Mouse (Mus musculus) heart, postnatal 4 days (tissue): ENCODE measurements around the gene Emb. TPM values are rescaled to one million over a fixed set of nuclear protein-coding genes. Genes with fewer than 3 reads are reported as not detected.
"Not testable (repeated sequence)": the region's sequence is repeated elsewhere in the genome, so short reads cannot be mapped to it uniquely, and the experiment has no call there.

Experiments used
- DNase-seq: peaks from one replicate; pipeline ENCODE4 v3.0.0; 2021
- total RNA-seq, 2 experiments: library from RNA; stranded (reverse); gene quantifications; 2 replicates each; pipeline ENCODE4 v1.2.3; 2021

The Emb gene
- total RNA-seq = 10 to 100 TPM; 14.3 to 14.7 TPM

DNA sequence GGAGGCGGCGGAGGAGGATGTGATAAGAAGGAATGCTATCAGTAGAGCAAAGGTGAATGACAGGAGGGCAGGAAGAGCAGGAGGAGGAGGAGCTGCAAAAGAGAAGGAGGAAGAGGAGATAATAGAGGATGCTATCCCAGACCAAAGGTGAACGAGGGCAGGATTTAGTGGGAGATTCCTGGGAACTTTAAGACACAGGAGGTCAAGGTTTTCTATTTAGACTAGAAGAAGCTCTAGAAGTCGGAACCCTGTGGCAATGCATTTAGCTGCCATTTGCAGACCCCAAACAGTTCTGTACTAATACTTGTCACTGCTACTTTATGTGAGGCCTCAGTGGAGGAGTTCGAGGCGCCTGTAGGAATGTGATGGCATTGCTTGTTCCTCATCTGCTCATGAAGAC, at the start of gene Emb:
Gene Emb (plus strand): TSS at position 301 of the 400 bp plus-strand sequence.
- DNase-seq = no peak

GRCm38 (mm10) chr13:117163906-117164305, 44.4 kb upstream of the Emb start:
- no peak for DNase-seq

GRCm38 (mm10) chr13:117165071-117165470, 43.3 kb upstream of the Emb start:
- DNase-seq = no peak

DNA sequence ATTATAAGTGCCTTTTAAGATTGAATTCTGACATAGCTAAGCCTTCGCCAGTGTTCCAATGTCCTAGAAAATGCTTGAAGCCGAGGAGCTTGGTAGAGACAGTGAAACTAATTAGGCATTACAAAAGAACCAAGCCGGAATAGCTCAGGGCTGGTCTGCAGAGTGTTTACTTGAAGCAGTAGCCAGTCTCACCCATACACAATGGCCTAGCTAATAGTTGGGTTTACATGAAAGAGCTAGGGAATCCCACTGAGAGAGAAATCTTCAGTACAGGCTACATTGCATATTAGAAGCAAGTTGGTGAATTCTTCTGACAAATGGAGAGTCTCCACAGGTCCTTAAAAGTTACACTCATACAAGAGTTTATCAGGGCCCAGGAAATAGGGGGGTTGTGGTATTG, 27.4 kb upstream of the Emb start:
- not testable (repeated sequence) for DNase-seq

- DNase-seq = no peak
These were observed 25.0 kb upstream of the Emb start for GRCm38 (mm10) chr13:117183288-117183687.

GRCm38 (mm10) chr13:117185329-117185728, 23.0 kb upstream of the Emb start:
- no peak for DNase-seq

DNA sequence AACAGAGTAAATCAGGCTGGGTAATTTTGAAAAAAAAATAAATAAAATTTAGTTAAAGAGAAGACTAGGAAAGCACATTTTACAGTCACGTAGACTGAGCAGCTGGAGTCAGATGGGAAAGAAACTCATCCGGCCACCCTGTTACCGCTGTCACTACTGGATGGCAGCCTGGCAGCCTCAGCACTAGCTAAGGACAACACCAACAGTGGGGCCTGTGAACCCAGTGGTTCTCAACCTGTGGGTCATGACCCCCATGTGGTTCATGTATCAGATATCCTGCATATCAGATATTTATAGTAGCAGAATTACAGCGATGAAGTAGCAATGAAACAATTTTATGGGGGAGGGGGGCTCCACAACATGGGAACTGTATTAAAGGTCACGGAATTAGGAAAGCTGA, 16.2 kb upstream of the Emb start:
- no peak for DNase-seq

DNA sequence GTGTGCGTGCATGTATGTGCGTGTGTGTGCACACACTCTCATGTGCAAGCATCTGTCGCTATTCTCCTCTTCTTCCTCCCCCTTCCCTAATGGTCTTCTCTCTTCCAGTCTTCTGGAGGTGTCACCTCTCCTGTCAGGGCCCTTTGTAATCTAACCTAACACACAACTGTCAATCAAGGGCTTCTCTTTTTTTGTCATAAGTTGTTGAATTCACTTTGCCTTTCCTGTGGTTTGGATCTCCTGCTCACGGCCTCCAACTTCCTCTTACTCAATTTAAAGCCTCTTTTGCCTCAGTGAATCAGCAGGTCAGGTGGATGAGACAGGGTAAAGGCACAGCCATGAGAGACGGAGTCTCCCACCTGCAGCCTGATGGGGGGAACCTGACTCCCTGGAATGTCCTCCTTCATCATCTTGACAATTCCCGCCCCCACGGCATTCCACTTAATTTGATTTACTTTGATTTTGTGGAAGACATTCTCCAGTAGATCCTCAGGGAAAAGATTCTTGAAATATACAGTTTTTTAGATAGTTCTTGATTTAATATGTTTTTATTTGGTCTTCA, 14.8 kb upstream of the Emb start:
- no peak for DNase-seq

- no peak for DNase-seq
These were observed 12.5 kb upstream of the Emb start for GRCm38 (mm10) chr13:117195569-117196495.

GRCm38 (mm10) chr13:117197666-117198065, 10.7 kb upstream of the Emb start:
- no peak for DNase-seq

- DNase-seq = peak; percentile 83
These were observed 9.8 kb upstream of the Emb start for GRCm38 (mm10) chr13:117198402-117199083.

- DNase-seq = peak; percentile 29
These were observed 5.4 kb upstream of the Emb start for GRCm38 (mm10) chr13:117202755-117203471.

DNA sequence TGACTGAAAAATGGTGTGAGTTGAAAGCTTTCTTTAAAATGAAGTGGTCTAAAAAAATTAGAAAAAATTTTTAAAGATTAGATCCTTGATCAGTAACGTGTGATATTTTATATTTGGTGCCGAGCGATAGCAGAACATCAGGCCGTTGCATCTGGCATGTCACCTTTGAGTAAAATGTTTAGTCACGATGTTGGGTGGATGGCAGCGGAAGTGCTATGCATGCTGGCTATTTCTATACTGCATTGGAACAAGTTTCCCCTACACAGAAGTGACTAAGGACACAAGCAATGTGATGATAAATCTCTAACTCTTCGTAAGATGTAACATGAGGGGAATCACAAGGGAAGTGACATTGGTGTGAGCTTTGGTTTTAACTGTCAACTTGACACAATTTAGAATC, 3.7 kb upstream of the Emb start:
- DNase-seq = no peak

GRCm38 (mm10) chr13:117206066-117206465, 2.3 kb upstream of the Emb start:
- DNase-seq = no peak

- no peak for DNase-seq
These were observed 3.1 kb downstream of the Emb start for GRCm38 (mm10) chr13:117211386-117211875.

DNA sequence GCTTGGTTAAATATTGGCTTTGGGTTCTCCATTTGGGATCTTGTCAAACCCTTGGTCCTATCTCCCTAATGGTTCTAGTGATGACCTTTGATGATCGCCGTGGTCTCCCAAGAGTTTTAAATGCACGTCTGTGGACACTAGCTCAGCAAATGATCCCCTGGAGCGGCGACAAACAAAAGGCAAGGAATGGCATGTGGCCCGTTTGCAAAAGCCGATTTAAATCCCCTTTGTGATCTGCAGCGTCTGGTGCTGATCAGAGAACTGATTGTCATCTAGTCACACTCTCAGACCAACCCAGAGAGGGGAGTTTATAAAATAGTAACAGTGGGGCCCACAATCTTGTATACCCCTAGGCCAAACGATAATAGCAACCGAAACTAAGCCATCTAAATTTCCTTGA, 7.1 kb downstream of the Emb start:
- DNase-seq = no peak

GRCm38 (mm10) chr13:117216126-117216525, 7.8 kb downstream of the Emb start:
- DNase-seq = no peak

DNA sequence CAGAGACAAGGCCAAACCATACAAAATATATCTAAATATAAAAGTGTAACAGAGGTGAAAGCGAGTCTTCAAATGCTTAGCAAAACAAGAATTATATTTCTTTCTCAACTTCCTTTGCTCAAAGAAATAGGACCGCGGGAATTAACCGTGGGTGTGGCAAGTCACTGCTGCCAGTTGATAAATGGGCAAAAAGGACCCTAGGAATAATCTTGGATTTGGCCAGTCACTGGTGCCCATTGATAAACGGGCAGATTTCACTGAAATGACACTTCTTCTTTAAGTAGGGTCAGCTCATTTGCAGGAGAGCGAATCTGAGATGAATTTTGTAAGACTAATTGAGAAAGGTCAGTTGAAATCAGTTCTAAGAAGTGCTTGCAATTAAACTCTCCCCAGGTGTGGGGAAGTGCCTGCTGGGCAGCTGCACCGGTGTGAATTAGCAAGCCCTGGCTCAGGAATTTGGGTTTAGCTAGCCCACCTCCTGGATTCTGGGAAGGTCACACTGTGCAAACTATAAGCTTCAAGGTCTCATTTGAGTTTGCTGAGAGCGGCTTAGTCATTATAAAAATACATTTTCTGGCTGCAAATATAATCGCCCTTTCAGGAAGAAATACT, 8.5 kb downstream of the Emb start:
- no peak for DNase-seq

- no peak for DNase-seq
These were observed 9.3 kb downstream of the Emb start for GRCm38 (mm10) chr13:117217621-117218020.

DNA sequence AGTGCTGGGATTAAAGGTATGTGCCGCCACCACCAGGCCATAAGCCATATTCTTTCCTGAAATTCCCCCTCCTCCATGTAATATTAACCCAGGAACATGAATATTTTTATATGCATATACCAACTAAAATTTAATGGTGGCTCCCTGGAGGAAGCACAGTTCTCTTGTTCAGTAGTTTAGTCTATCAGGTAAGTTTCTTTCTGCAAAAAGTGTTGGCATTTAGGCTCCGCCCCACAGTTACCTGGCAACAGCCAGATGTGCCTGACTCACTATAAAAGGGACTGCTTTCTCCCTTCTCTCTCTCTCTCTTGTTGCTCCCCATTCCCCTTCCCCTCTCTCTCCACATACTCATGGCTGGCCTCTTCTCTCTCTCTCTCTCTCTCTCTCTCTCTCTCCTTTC, 9.8 kb downstream of the Emb start:
- no peak for DNase-seq

DNA sequence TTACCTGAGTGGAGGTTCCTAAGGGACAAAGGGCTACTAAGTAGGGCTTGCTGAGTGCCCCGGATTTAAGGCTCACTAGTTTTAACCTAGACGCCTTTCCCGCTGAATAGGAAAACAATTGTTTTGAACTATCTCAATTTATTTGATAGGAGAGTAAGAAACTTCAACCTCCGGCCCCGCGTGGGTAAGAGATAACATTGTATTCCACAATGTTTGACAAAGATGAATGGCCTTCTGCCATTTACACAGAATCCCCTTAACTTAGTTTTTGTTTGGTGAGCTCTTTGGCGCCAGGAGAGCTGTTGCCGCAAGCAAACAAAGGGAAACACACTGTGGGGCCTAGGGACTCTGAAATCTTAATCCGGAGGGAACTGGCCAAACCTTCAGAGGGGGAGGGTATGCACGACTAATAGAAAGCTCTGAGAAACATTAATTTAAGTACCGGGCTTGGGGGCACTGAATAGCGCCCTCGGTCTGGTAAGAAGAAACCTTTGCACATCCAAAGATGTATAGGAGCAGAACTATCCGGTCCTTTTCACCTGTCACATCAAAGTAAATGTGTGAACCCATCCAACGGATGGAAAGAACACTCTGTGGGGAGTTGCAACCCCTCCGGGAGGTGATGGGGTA, 11.7 kb downstream of the Emb start:
- DNase-seq = no peak
